Mouse (Mus musculus) adrenal gland, postnatal 36 days (tissue): ENCODE data around the gene Tango6. TPM values are rescaled to one million over a fixed set of nuclear protein-coding genes. Genes with fewer than 3 reads are reported as not detected.
A peak's percentile ranks its signal among the peaks of the same experiment; 100 is the strongest.
"Not testable (repeated sequence)": the region's sequence is repeated elsewhere in the genome, so short reads cannot be mapped to it uniquely, and the experiment has no call there.

Experiments used
- DNase-seq, 2 experiments: peaks; one replicate each; pipeline ENCODE4 v3.0.0; 2021; ENCODE audit warnings: mixed read lengths in 1 of 2
- total RNA-seq, 2 experiments: library from RNA; stranded (reverse); gene quantifications; 2 replicates each; pipeline ENCODE4 v1.2.3; 2021

The Tango6 gene
- total RNA-seq, 2 experiments from 2014 or later: 8.2 to 11.1 TPM

GRCm38 (mm10) chr8:106871931-106872371, 189.1 kb downstream of the Tango6 start:
- DNase-seq: peak; percentile 74 to 81

- no peak for DNase-seq
Observed at GRCm38 (mm10) chr8:106872454-106873034, 189.7 kb downstream of the Tango6 start.

GRCm38 (mm10) chr8:106880121-106880707, 197.3 kb downstream of the Tango6 start:
- no peak for DNase-seq

GRCm38 (mm10) chr8:106884094-106884493, 201.2 kb downstream of the Tango6 start:
- DNase-seq: not testable (repeated sequence)

- DNase-seq: peak in 1 of 2 experiments; percentile 25
Observed at GRCm38 (mm10) chr8:106884826-106885400, 202.0 kb downstream of the Tango6 start.

DNA sequence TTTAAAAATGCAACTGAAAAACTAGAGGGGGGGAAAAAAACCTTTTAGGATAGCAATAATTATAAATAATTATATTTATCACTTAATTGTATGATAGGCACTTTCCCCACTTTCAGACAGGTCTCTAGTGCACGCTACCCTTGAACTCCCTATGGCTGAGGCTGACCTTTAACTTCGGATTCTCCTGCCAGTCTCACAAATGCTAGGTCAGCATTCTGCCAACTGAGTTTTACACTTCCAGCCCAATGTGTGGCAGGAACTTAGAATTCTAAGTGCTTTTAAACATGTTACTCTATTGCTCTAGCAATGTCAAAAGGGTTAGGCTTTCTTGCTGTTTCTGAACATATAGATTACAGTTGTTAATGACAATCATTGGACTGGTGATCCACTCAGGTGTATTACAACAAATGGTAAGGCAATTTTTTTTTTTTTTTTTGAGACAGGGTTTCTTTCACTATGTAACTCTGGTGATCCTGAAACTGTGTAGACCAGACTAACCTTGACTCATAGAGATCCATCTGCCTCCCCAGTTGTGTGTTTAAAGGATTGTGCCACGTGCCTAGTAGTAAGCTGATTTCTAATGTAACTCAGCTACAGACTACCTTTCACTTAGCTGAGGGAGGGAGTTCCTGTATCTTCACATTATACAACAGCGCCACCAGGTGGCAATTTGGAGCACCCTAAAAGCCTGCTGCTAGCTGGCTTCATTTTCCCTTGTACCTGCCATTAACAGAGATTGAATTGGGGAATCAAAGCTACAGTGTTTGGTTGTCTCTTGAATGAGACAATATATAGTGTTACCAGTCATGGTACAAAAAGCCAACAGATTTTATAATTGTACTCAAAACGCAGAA, 204.7 kb downstream of the Tango6 start:
- DNase-seq: peak; percentile 81 to 86

DNA sequence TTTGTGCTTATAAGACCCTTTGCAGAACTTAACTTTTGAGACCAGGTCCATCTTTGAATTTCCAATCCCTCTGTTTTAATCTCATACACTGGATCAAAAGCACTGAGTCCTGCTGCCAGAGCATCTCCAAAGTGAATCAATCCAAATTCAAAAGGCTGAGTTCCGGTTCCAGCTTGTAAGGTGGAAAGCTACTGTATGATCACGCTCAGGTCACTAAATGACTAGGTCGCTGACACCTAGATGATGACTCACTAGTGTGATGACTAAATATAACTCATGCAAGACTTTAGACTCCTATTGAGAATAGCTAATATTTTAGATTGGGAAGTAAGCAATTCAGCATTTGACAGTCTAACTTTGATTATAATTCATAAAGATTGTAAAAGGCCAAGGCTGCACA, 205.9 kb downstream of the Tango6 start:
- DNase-seq: no peak

DNA sequence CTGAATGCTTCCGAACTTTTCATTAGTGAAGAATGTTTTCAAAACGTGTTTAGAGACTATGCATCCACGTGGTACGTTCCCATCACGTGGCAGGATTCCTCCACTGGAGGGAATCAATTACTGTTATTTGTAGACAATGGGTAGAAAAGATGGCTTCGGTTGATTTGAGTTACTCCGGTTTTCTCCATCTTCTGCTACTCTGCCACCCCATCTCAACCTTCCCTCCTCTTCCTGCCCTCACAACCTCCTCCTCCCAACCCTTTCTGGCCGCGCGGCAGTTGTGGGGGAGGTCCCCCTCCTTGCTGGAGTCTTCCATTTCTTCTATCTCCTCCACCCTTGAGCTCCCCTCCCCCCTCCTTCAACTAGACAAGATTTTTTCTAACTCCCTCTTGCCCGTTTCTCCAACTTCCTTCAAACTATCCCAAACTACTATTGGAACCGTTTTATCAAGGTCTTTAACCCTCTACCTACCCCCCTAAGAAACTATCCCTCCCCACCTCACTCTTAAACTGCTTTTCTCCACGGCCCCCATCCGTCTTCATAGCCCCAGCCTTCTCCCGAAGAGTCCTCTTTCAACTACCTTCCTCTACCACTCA, 209.4 kb downstream of the Tango6 start:
- peak; percentile 33 to 46 for DNase-seq

GRCm38 (mm10) chr8:106892806-106893451, 210.1 kb downstream of the Tango6 start:
- peak; percentile 69 to 78 for DNase-seq

DNA sequence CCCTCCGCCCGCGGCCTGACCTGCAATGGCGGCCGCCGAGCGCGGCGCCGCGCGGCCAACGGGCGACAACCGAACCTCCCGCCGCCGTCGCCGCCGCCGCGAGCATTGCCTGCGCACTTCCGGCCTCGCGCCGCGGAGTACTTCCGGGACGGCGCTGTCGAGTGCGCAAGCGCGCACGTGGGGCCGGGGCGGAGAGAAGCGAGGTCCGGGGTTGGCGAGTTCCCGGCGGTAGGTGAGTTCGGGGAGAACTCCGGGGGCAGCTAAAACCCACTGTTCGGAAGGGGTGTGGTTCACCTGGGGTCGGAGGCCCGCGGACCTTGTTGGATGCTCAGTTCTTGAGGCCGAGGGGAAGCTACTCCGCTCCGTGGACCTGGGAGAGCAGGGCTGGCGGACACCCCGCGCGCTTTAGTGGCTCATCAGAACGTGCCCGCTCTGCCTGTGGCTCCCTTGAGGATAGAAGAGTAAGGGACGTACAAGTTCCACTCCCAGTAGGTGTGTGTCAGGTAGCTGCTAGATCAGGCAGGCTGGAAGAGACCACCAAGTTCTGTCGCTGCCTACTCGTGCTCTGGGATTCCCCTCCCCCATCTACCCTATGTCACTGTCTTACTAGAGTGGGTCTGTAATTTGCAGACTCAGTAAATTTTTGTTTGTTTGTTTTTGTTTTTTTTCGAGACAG, 210.8 kb downstream of the Tango6 start, which contains the start of gene Utp4:
TSS of gene Utp4 (plus strand) at position 156 of the 676 bp plus-strand sequence.
- DNase-seq: peak; percentile 93 to 94

DNA sequence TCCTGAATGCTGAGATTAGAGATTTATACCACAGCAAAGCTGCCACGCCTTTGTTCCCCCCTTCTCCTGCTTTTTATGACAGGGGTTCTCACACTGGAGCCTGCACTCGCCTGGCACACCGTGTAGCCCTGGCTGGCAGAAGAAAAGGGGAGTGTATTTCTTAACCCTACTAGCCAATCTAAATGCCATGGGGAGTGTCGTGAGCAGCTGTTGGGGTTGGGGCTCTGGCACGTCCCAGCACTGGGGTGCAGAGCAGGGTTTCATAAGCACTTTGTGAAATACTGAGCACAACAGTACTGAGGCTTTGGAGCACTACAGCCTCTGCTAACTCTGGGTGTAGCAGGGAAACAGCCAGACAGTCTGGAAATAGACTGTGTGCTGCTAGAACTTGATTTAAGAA, 216.6 kb downstream of the Tango6 start:
- peak in 1 of 2 experiments; percentile 32 for DNase-seq

Other genes starting within 250 kb of the Tango6 start
- gene 6030452D12Rik, start 182.5 kb upstream of the Tango6 start, total RNA-seq: not detected
- under 1 TPM; 0.23 to 0.86 TPM for gene Cdh3, start 172.2 kb upstream of the Tango6 start, total RNA-seq
- gene Gm10073, start 109.6 kb upstream of the Tango6 start, total RNA-seq: 100 to 1,000 TPM; 132 to 140 TPM
- gene Cdh1, start 79.7 kb upstream of the Tango6 start, total RNA-seq: not detected
- 1 to 10 TPM in 1 of 2 experiments, under 1 TPM in 1; 0.20 to 1.5 TPM for gene Has3, start 187.2 kb downstream of the Tango6 start, total RNA-seq
- gene Utp4, start 210.6 kb downstream of the Tango6 start, total RNA-seq: 10 to 100 TPM; 48.7 to 50.6 TPM